Mouse (Mus musculus) forebrain, embryonic 13.5 days (tissue): ENCODE results near the gene Abcb10. TPM values are rescaled to one million over a fixed set of nuclear protein-coding genes. Genes with fewer than 3 reads are reported as not detected.
A peak's percentile ranks its signal among the peaks of the same experiment; 100 is the strongest.

Source experiments
- ATAC-seq: fragments of 200-750 bp; cut with Nextera tagmentation; 2 replicates; pipeline ENCODE4 v1.8.0; 2017
- H3K27ac ChIP-seq: fragments of 300-500 bp; sonication (generic); 2 replicates; pipeline ENCODE4 v1.5.1; 2015; ENCODE audit warnings: inconsistent platforms, mild to moderate bottlenecking, moderate library complexity
- H3K27me3 ChIP-seq: fragments of 300-500 bp; sonication (generic); 2 replicates; pipeline ENCODE4 v1.6.1; 2015; ENCODE audit warnings: mild to moderate bottlenecking, inconsistent platforms
- H3K36me3 ChIP-seq: fragments of 300-500 bp; sonication (generic); 2 replicates; pipeline ENCODE4 v1.6.1; 2015; ENCODE audit warnings: mild to moderate bottlenecking, inconsistent platforms; ENCODE audit not compliant: poor library complexity, severe bottlenecking
- H3K4me1 ChIP-seq: fragments of 300-500 bp; sonication (generic); 2 replicates; pipeline ENCODE4 v1.6.1; 2015; ENCODE audit warnings: inconsistent platforms
- H3K4me2 ChIP-seq: fragments of 300-500 bp; sonication (generic); 2 replicates; pipeline ENCODE4 v1.6.1; 2015; ENCODE audit warnings: inconsistent platforms, mild to moderate bottlenecking, moderate library complexity
- H3K4me3 ChIP-seq: fragments of 300-500 bp; sonication (generic); 2 replicates; pipeline ENCODE4 v1.5.1; 2015; ENCODE audit warnings: mild to moderate bottlenecking, inconsistent platforms
- H3K9ac ChIP-seq: fragments of 300-500 bp; sonication (generic); 2 replicates; pipeline ENCODE4 v1.6.1; 2015; ENCODE audit warnings: mild to moderate bottlenecking, inconsistent platforms
- H3K9me3 ChIP-seq: fragments of 300-500 bp; sonication (generic); replicated peaks from 2 replicates; pipeline ENCODE4 v1.6.1; 2016; ENCODE audit warnings: inconsistent platforms
- WGBS: fragments of 180-500 bp; shearing (Covaris S2); methylation state at CpG from one replicate; pipeline ENCODE4 v1.1.7; 2015; 5-methylcytosine and 5-hydroxymethylcytosine counted together
- polyA plus RNA-seq: library from polyadenylated mRNA; unstranded; fragments of >200 nt; fragmentation: Nextera tagmentation; extraction: Ambion mirVana; gene quantifications from 2 replicates; pipeline ENCODE4 v1.2.1, GENCODE M21; 2015

Gene Abcb10
- polyA plus RNA-seq, 1 experiment from 2014 or later, result 8.5 TPM

GRCm38 (mm10) chr8:124002546-124003108 lies 19.7 kb upstream of the Abcb10 start:
- H3K4me1 ChIP-seq, result no peaks in the 10 kb centered on the region
- peaks cover 87% of the 10 kb centered on the region for H3K36me3 ChIP-seq
- H3K27ac ChIP-seq, result no peak overlapping the region
- H3K4me3 ChIP-seq, result no peak overlapping the region
- H3K4me2 ChIP-seq, result no peak overlapping the region
- no peak for ATAC-seq
- 95% methylated on average over 10 of the region's 10 CpGs for WGBS
- no peaks in the 10 kb centered on the region for H3K9me3 ChIP-seq
- no peak overlapping the region for H3K9ac ChIP-seq
- no peaks in the 10 kb centered on the region for H3K27me3 ChIP-seq

- ATAC-seq, result no peak
- H3K27me3 ChIP-seq, result no peaks in the 10 kb centered on the region
- peaks cover 78% of the 10 kb centered on the region for H3K36me3 ChIP-seq
- H3K4me2 ChIP-seq, result no peak overlapping the region
- H3K9me3 ChIP-seq, result no peaks in the 10 kb centered on the region
- no peak overlapping the region for H3K9ac ChIP-seq
- H3K27ac ChIP-seq, result no peak overlapping the region
- no peak overlapping the region for H3K4me3 ChIP-seq
- 97% methylated on average over 2 of the region's 2 CpGs for WGBS
- no peaks in the 10 kb centered on the region for H3K4me1 ChIP-seq
Observed at GRCm38 (mm10) chr8:123999568-123999967, 16.6 kb upstream of the Abcb10 start.

- no peak for ATAC-seq
Observed at GRCm38 (mm10) chr8:123993997-123994396, 11.1 kb upstream of the Abcb10 start.

GRCm38 (mm10) chr8:123993597-123993996 lies 10.7 kb upstream of the Abcb10 start:
- Histone ChIP-seq H3K9me3 (no peaks in the 10 kb centered on the region), H3K27me3 (no peaks in the 10 kb centered on the region), H3K9ac (no peak overlapping the region), H3K4me2 (no peak overlapping the region), H3K27ac (no peak overlapping the region), H3K4me3 (no peak overlapping the region), H3K36me3 (peaks cover 37% of the 10 kb centered on the region), H3K4me1 (no peaks in the 10 kb centered on the region)
- WGBS, result 95% methylated on average over 5 of the region's 5 CpGs
- no peak for ATAC-seq

More at GRCm38 (mm10) chr8:123993997-123994396, 11.1 kb upstream of the Abcb10 start:
- Histone ChIP-seq H3K4me2 (no peak overlapping the region), H3K27me3 (no peaks in the 10 kb centered on the region), H3K36me3 (peaks cover 39% of the 10 kb centered on the region), H3K9ac (no peak overlapping the region), H3K9me3 (no peaks in the 10 kb centered on the region), H3K4me3 (no peak overlapping the region), H3K4me1 (no peaks in the 10 kb centered on the region), H3K27ac (no peak overlapping the region)
- 88% methylated on average over 3 of the region's 3 CpGs for WGBS

GRCm38 (mm10) chr8:123992587-123992986 lies 9.7 kb upstream of the Abcb10 start:
- H3K9ac ChIP-seq, result no peak overlapping the region
- no peaks in the 10 kb centered on the region for H3K27me3 ChIP-seq
- no peak overlapping the region for H3K4me2 ChIP-seq
- 83% methylated on average over 8 of the region's 8 CpGs for WGBS
- peaks cover 28% of the 10 kb centered on the region for H3K36me3 ChIP-seq
- H3K4me1 ChIP-seq, result no peaks in the 10 kb centered on the region
- no peak for ATAC-seq
- no peaks in the 10 kb centered on the region for H3K9me3 ChIP-seq
- H3K27ac ChIP-seq, result no peak overlapping the region
- H3K4me3 ChIP-seq, result no peak overlapping the region

- ATAC-seq, result no peak
- Histone ChIP-seq H3K27ac (no peak overlapping the region), H3K4me3 (no peak overlapping the region), H3K4me1 (no peaks in the 10 kb centered on the region), H3K4me2 (no peak overlapping the region), H3K27me3 (no peaks in the 10 kb centered on the region), H3K9ac (no peak overlapping the region), H3K9me3 (no peaks in the 10 kb centered on the region), H3K36me3 (peaks cover 10% of the 10 kb centered on the region)
- WGBS, result 90% methylated on average over 13 of the region's 13 CpGs
Observed at GRCm38 (mm10) chr8:123990277-123991049, 7.5 kb upstream of the Abcb10 start.

- Histone ChIP-seq H3K27me3 (no peaks in the 10 kb centered on the region), H3K4me2 (no peak overlapping the region), H3K36me3 (peaks cover 6% of the 10 kb centered on the region), H3K9ac (no peak overlapping the region), H3K9me3 (no peaks in the 10 kb centered on the region), H3K27ac (no peak overlapping the region), H3K4me3 (no peak overlapping the region), H3K4me1 (no peaks in the 10 kb centered on the region)
- no peak for ATAC-seq
- 77% methylated on average over 7 of the region's 7 CpGs for WGBS
Observed at GRCm38 (mm10) chr8:123989128-123989527, 6.2 kb upstream of the Abcb10 start.

- Histone ChIP-seq H3K9ac (no peak overlapping the region), H3K27me3 (no peaks in the 10 kb centered on the region), H3K4me3 (no peak overlapping the region), H3K36me3 (peaks cover 3% of the 10 kb centered on the region; the same call in 1 of the 2 replicates), H3K4me2 (no peak overlapping the region), H3K9me3 (no peaks in the 10 kb centered on the region), H3K4me1 (no peaks in the 10 kb centered on the region), H3K27ac (no peak overlapping the region)
- ATAC-seq, result no peak
- WGBS, result 80% methylated on average over 6 of the region's 6 CpGs
Observed at GRCm38 (mm10) chr8:123988605-123989038, 5.7 kb upstream of the Abcb10 start.

GRCm38 (mm10) chr8:123982291-123982793 lies 580 bp downstream of the Abcb10 start:
- Histone ChIP-seq H3K4me1 (peaks cover 19% of the 10 kb centered on the region), H3K4me3 (peak overlapping the region; percentile 84), H3K4me2 (peak overlapping the region; percentile 93), H3K27ac (peak overlapping the region; percentile 55; the same call in 1 of the 2 replicates), H3K9ac (peak overlapping the region; percentile 84), H3K36me3 (no peaks in the 10 kb centered on the region), H3K9me3 (no peaks in the 10 kb centered on the region), H3K27me3 (no peaks in the 10 kb centered on the region)
- ATAC-seq, result peak; percentile 52
- under 1% methylated on average over 48 of the region's 48 CpGs for WGBS

GRCm38 (mm10) chr8:123981674-123982073 lies 1.2 kb downstream of the Abcb10 start:
- Histone ChIP-seq H3K27me3 (no peaks in the 10 kb centered on the region), H3K4me1 (peaks cover 19% of the 10 kb centered on the region), H3K36me3 (no peaks in the 10 kb centered on the region), H3K4me3 (peak overlapping the region; percentile 2; the same call in 1 of the 2 replicates), H3K9me3 (no peaks in the 10 kb centered on the region), H3K27ac (no peak overlapping the region), H3K4me2 (peak overlapping the region; percentile 93), H3K9ac (no peak overlapping the region)
- WGBS, result 48% methylated on average over 4 of the region's 4 CpGs
- ATAC-seq, result no peak

GRCm38 (mm10) chr8:123980239-123980638 lies 2.7 kb downstream of the Abcb10 start:
- WGBS, result 79% methylated on average over 4 of the region's 4 CpGs
- H3K27ac ChIP-seq, result no peak overlapping the region
- H3K9ac ChIP-seq, result no peak overlapping the region
- no peak for ATAC-seq
- no peak overlapping the region for H3K4me2 ChIP-seq
- peaks cover 19% of the 10 kb centered on the region for H3K4me1 ChIP-seq
- no peaks in the 10 kb centered on the region for H3K36me3 ChIP-seq
- H3K27me3 ChIP-seq, result no peaks in the 10 kb centered on the region
- H3K4me3 ChIP-seq, result no peak overlapping the region
- no peaks in the 10 kb centered on the region for H3K9me3 ChIP-seq

GRCm38 (mm10) chr8:123978926-123979325 lies 4.0 kb downstream of the Abcb10 start:
- no peak overlapping the region for H3K4me2 ChIP-seq
- no peak for ATAC-seq
- WGBS, result 83% methylated on average over 8 of the region's 8 CpGs
- H3K27me3 ChIP-seq, result no peaks in the 10 kb centered on the region
- no peaks in the 10 kb centered on the region for H3K36me3 ChIP-seq
- no peak overlapping the region for H3K9ac ChIP-seq
- H3K4me3 ChIP-seq, result no peak overlapping the region
- H3K4me1 ChIP-seq, result peaks cover 19% of the 10 kb centered on the region
- no peaks in the 10 kb centered on the region for H3K9me3 ChIP-seq
- no peak overlapping the region for H3K27ac ChIP-seq
